Mouse (Mus musculus): ENCODE results near the gene Vpreb3.
"Not testable (repeated sequence)": the region's sequence is repeated elsewhere in the genome, so short reads cannot be mapped to it uniquely, and the experiment has no call there.

Gene Vpreb3

GRCm38 (mm10) chr10:75973846-75974245 is 31.0 kb downstream of the Vpreb3 start:
- no peak for DNase-seq (ENCODE audit: low spot score in 2 of 2)

- DNase-seq (ENCODE audit: low spot score in 2 of 2): peak; percentile 18 to 47
Measured at GRCm38 (mm10) chr10:75975216-75975615, 32.4 kb downstream of the Vpreb3 start.

GRCm38 (mm10) chr10:75978119-75978834 is 35.4 kb downstream of the Vpreb3 start:
- no peak for DNase-seq (ENCODE audit: low spot score in 2 of 2)

- DNase-seq (ENCODE audit: low spot score in 2 of 2): no peak
Measured at GRCm38 (mm10) chr10:75978835-75979157, 35.9 kb downstream of the Vpreb3 start.

DNA sequence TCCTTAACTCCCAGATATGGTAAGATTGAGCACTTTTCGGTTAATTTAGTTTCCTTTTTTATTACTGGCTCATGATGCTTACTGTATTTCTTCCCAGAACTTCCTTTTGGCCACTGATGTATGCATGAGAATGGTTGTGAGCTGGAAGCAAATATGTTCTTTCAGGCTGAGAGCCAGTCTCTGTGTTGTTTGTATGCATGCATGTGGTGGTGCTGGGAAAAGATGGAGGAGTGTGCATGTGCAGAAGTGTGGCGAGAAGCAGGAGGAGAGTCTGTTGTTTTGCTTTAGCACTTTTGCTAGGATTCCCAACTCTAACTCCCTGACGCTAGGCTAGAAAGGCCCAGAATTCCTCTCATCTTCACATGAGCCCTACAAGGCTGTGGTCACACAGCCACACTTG is 36.6 kb downstream of the Vpreb3 start:
- no peak for DNase-seq (ENCODE audit: low spot score in 2 of 2)

DNA sequence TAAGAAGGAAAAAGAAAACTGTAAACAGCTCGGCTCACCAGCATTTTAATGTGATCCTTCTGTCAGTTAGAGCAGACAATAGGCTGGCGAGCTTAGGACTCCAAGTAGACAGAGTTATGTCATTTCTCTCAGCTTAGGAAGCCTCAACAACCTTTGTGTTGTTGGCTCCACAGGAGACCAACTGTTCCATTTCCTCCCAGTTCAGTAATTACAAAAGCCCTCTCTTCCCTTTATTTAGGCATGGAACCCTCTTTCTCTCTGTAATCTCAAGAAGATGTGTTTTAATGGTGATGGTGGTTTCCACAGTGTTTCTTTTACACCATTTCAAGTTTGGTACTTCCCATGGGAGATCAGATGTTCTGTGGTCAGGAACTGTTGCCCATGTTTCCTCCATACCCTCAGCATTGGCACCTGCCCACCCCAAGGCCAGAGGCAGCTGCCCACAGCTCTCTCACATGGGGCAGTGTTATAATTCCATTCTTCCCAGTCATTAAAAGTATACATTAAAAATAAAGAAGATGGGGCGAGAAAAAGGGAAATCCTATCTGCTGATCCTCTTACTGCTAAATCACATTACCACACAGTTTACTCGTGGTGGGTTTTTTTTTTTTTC is 47.7 kb downstream of the Vpreb3 start:
- DNase-seq (ENCODE audit: low spot score in 2 of 2): no peak

DNA sequence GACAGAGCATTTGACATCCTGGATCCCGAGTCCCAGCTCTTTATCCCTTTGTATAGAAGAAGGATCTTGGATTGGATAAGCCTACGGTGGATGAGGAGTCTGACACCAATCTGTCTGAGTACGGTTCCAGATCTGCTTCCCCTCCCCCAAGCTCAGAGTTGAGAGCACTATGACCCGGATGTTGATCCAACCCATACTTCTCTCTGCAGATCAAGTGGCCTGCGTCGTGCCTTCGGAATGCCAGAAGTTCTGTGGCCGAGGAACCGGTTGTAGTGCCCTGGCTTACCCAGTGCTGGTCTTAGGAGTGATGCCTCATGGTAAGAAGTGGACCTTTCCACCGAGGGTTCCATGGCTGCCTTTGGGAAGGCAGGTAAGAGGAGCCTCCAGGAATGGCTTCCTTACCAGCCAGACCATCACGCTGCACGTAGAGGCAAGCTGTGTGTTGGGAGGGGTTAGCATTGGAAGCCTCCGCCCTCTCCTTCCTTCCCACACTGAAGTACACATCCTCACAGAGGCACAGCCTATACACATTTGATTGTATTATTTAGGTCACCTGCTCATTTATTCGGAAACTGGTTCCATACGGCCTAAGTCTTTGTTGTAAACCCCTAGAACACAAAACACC is 50.9 kb downstream of the Vpreb3 start:
- no peak for DNase-seq (ENCODE audit: low spot score in 2 of 2)

DNA sequence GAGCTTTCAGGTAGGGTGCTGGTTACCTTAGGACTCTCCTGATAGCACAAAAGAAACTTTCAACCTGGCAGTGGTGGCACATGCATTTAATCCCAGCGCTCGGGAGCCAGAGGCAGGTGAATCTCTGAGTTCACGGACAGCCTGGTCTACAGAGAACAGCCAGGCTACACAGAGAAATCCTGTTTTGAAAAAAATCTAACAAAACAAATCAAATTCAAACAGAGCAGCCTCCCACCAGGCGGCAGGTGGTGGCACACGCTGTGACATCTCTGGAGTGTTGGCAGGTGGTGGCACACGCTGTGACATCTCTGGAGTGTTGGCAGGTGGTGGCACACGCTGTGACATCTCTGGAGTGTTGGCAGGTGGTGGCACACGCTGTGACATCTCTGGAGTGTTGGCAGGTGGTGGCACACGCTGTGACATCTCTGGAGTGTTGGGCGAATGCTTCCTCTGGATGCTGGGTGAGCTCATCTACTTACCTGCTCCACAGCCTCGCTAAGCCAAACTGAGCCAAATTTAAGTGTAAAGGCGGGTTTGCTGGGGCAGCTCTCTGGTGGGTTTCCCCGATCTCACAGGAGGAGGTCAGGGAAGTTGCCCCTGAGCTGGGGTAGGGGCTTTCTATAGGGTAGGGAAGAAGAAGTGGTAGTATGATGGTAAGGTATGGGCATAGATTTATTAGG is 51.8 kb downstream of the Vpreb3 start:
- not testable (repeated sequence) for DNase-seq (ENCODE audit: low spot score in 2 of 2)

DNA sequence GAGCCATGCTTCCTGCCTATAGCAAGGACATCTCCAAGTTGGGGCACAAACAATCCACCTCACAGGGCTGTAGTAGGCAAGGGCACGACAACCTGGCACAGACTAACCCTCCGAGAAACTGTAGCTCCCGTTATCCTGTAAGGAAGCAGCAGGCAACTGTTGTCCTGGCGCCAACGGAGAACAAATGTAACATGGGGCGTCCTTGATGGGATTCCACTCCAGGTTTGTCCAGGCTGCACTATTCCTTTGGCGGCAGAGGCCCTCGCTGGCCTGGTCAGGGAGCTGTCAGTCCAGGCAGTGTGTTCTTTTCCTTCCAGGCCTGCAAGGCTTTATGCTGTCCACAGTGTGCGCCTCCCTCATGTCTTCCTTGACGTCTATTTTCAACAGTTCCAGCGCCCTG is 52.6 kb downstream of the Vpreb3 start:
- DNase-seq (ENCODE audit: low spot score in 2 of 2): no peak

DNA sequence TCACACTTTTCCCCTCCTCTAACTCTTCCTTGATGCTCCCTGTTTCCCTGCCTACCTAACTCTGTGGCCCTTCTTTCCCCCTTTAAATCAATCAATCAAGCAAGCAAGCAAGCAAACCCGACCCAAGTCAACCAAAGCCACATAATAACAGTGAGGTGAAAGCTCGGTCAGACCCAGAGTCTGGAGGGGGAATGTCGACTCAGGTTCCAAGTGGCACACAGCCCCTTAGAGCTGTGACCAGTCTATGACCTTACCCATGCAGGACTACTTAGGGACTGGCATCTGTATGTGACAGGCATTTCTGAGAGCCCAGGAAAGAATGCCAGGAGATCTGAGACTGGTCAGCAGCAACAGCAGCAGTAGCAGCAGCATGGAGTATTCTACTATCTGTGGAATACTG is 53.5 kb downstream of the Vpreb3 start:
- DNase-seq (ENCODE audit: low spot score in 2 of 2): no peak

All from natural killer cell, adult 2 months (primary cell).